Mouse (Mus musculus) neutrophil, adult 65 days (primary cell): ENCODE data around the gene Tnfrsf12a. TPM values are rescaled to one million over a fixed set of nuclear protein-coding genes. Genes with fewer than 3 reads are reported as not detected.

ENCODE experiments used
- total RNA-seq: library from RNA; stranded (reverse); gene quantifications from 2 replicates; pipeline ENCODE4 v1.2.4, GENCODE M21; 2023

Gene Tnfrsf12a
- total RNA-seq: 12.7 and 14.8 TPM in 2 replicates

DNA sequence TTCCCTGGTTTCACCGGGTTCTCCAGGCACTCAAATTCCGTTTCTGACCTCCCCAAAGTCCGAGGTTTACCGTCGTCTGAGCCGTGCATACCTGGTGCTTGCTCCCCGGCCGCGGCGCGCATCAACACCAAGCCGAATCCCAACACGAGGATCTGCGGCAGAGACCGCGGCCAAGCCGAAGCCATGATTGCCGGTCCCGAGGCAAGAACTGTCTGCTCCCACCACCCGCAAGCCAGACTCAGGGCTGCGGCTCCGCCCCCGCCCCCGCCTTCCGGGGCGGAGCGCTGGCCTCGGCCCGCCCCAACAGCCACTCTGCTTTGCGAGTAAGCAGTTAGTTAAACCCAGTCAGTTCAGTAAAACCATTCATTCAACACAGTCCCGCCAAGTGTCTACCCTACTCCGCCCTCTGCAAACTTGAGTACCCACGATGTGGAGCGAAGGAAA lies at the start of gene Tnfrsf12a:
Gene Tnfrsf12a, minus strand, starts transcription at position 233 of the 444 bp plus-strand sequence.

DNA sequence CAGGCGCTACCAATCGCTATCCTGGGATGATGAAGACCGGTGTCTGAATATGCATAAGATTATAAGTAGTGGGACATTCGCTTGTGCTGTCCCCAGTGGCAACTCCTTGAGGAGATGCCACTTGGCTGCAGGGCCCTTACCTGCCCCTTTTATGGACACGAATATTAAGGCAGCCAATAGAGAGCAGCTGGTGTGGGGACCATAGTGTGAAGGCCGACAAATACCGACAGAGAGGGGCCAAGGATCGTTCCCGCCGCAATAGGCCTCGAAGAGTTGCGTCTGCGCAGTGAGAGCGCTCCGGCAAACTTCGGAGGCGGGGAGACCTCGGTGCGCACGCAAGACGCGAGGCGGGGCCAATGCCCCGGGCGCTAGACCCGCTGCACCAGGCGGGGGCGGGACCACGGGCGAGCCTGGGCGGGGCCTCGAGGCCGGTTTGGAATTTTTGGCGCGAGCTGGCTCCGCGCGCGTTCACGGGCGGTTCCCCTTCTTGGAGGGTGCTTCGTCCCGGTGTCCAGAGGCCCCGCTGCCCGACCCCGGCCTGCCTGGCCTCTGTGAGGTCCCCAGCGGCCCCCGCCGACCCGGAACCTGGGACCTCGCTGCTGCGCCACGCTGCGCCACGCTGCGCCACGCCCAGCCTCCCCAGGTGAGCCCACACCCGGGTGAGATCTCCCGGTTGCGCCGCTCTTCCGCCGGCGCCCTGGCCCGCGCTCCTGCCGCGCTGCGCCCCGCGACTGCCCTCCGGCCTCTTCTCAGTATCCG lies 48.9 kb upstream of the Tnfrsf12a start, which contains the start of gene Pkmyt1:
Gene Pkmyt1, plus strand, starts transcription at position 338 of the 759 bp plus-strand sequence.

DNA sequence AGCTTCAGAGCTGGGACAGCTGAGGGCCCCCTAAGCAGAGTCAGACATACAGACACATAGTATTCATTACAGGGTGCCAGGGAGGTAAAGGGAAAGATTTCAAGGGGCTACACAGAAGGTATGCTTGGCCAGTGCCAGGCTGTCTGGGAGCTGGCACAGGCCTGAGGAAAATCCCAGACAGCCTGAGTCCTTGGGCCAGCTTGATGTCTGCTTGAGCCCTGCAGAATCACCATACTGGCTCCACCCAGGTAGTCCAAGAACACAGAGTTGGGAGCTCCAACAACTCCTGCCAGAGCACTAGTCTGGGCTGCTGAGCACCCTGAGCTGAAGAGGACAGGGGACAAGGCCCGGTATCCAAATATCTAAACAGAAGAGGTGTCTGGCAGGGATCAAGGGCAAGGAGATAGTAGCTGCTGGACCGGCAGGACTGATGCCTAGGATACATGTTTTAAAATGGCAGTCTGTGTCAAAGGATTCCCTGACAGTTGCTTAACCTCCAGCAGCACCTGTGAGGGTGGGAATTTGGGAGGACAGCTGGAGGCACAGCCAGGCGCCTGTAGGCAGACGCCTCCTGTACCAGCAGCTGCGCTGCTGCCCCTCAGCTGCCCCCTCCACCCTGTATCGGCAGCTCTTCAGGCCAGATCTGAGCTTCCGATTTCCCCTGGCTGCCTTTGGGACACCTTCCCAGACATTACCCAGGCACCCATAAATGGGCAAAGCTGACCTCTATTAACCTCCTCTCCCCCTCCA lies 45.3 kb upstream of the Tnfrsf12a start, which contains the start of gene 1520401A03Rik:
Gene 1520401A03Rik, minus strand, starts transcription at position 408 of the 750 bp plus-strand sequence.

DNA sequence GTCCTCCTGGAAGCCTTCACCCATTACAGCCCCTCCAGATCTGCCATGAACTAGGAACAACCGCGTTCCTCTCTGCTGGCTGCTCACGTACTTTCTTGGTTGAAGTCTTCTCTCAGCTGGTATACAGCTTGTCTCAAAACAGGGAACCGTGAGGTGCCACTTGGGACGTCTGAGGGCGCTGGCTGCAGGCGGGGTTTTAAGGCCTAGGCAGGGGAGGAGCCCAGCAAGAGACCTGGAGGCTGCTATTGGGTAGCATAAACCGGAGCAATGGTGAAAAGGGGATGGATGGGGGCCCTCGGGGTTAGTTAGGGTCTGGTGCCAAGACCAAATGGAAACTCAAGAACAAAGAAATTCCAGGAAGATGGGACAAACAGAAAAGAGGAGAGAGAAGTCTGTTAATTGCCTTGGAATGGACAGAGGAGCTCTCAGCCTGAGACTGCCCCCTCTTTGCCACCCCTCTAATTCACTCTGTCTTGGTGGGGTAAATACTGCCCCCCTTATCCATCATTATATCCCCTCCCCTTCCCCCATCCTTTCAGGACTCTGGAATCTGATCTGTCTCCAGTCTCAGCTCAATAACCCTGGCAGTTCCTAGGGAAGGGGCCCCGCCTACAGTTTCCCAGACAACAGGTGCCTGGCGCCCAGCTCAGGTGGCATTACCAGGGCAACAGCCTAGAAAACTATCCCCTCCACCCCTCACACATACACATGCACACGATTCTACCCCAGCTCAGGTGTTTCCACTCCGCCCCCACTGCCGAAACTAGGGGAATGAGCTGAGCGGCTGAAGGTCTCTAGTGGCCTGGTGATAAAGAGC lies 6.8 kb upstream of the Tnfrsf12a start, which contains the start of gene Cldn9:
Gene Cldn9, minus strand, starts transcription at position 171 of the 817 bp plus-strand sequence.

DNA sequence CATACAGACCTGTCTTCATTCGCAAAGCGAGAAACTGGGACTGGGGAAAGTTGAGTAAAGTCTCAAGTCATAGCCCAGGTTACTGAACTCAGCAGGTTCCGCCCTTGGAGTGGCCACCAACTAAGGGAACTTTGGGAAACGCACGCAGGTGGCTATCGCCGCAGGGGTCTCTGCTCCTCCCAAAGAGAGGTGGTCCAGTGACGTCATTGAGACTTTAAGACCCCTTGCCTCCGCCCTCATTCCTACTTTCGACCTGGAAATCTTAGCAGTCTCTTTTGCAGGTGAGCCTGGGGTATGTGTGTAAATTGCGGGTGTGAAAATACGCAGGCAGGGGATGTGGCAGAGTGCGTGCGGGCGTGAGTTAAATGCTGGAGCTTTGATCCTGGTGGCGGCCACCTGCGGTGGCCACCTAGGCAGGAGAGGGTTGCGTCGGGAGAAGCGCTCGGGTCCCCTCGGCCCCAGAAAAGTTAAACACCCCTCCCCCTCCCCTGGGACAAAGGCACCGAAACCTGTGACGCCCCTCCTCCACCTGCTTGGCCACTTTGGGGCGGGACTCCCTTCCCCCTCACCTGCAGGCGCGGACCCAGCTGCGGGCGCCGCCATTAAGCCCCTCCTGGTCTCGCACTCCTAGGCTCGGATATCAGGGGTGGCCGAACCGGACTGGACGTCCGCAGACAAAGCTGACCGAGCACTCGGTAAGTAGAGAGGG lies 2.0 kb upstream of the Tnfrsf12a start, which contains the start of gene Cldn6:
Gene Cldn6, plus strand, starts transcription at position 123 of the 709 bp plus-strand sequence.

DNA sequence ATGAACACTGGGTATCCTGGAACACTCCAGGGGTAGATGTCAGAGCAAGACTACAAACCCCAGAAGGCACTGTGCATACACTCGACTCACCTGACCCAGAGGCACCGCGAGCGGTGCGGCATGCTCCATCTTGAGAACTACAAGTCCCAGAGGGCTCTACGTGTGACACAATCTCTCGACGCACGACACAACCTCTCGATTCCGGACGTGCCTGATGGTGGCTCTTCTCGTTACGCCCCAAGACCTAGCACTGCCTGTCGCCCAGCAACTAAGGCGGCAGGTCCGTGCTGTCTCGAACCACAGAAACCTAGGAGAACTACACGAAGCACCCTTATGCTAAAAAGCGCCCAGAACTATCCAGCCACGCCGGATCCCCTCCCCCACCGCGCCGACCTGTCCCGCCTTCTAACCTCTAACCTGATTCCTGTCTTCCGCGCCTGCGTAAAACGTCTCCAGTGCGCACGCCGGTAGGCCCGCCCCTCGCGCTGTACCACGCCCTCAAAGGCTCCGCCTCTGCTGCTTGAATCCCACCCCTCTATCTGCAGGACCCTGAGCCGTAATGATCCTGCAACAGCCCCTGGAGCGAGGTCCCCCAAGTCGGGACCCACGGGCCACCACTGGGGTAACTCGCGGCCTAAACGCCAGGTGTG lies 3.7 kb downstream of the Tnfrsf12a start, which contains the start of the genes Hcfc1r1 and Thoc6:
Gene Hcfc1r1, plus strand, starts transcription at position 173 of the 650 bp plus-strand sequence.
Gene Thoc6, minus strand, starts transcription at position 459 of the 650 bp plus-strand sequence.

DNA sequence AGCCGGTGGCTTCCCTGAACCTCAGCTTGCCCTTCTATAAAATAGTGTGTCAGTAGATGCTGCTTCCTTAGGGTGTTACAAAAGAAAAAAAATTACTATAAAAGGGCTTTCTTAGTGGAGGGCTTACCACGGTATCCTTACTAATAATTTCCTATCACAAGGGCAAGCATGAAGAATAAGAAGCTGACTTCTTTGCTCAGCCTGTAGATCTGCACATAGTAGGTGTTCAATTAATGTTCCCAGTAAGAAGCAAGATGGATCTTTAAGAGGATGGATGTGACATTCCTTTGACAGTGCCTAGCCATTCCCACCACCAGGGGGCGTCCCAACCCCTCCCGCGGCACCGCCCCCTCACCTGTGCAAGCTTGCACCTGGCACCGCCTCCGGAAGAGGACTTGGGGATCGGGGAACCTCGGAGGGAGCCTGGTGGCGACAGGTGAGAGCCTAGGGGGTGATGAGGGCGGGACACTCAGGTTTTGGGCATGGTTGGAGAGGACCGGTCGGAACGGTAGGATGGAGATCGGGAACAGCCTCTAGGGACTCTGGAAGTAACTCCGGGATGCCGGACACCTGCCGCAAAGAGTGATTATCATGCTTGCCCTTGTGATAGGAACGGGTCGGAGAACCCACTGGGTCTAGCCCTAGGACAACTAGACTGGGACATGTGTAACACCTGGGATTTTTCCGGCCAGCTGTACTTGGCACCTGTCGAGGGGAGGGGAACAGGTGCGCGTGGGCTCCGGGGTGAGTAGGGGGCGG lies 17.0 kb downstream of the Tnfrsf12a start, which contains the start of gene Bicdl2:
Gene Bicdl2, plus strand, starts transcription at position 390 of the 759 bp plus-strand sequence.

DNA sequence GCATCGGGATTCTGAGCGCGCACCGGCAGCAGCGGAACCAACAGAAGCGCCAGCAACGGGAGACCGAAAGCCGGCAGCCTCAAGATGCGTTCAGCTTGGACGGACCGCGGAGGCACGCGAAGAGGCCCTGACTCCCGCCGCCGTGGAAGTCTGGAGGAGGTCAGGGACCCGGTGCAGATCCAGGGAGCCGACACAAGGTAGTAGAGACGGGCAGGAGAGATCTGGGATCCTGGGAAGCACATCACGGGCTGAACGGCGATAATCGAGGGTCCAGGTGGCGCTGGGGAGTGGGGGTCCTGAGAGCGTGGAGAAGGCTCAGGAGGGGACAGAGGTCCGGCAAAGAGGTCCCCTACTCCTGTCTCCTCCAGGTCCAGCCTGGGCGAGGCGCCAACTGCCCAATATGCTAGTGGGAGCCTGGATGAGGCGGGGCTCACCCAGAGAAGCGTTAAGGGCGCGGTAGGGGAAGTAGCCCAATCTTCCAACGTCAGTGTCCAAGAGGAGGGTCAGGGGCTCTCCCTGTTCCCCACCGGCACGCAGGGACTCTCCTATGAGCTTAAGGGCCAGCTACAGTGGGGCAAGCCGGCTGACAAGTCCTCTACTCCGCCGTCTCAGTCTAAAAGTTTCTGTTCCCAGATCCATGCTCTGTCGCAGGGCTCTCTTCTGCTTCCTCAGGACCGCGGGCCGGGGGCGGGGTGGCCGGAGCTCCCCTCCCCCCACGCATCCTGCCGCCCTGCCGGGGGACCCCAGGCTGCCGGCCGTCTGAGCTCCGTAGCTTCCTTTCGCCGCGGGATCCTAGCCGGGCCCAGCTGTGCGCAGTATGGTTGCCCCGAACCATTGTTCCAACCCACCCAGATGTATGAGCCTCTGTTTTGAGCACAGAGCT lies 32.4 kb downstream of the Tnfrsf12a start, which contains the start of gene Mmp25:
Gene Mmp25, minus strand, starts transcription at position 665 of the 883 bp plus-strand sequence.

Other genes with a start within 250 kb of the Tnfrsf12a start
- gene Vmn2r117, start 197.8 kb downstream of the Tnfrsf12a start, total RNA-seq: not detected in 2 replicates
- 1.4 and 2.5 TPM in 2 replicates for gene Zfp213, start 113.2 kb downstream of the Tnfrsf12a start, total RNA-seq
- not detected in 2 replicates for gene Zfp13, start 78.0 kb downstream of the Tnfrsf12a start, total RNA-seq
- gene Zscan10, start 76.6 kb downstream of the Tnfrsf12a start, total RNA-seq: 0.27 TPM in 1 of 2 replicates, not detected in the other
- 177 and 198 TPM in 2 replicates for gene Mmp25, start 32.2 kb downstream of the Tnfrsf12a start, total RNA-seq
- gene Bicdl2, start 17.0 kb downstream of the Tnfrsf12a start, total RNA-seq: 2.2 and 2.5 TPM in 2 replicates
- gene Hcfc1r1, start 3.9 kb downstream of the Tnfrsf12a start, total RNA-seq: 50.8 and 57.7 TPM in 2 replicates
- 14.7 and 18.6 TPM in 2 replicates for gene Thoc6, start 3.6 kb downstream of the Tnfrsf12a start, total RNA-seq
- gene Cldn6, start 1.8 kb upstream of the Tnfrsf12a start, total RNA-seq: not detected in 2 replicates
- gene Cldn9, start 6.6 kb upstream of the Tnfrsf12a start, total RNA-seq: not detected in 2 replicates
- gene 1520401A03Rik, start 45.3 kb upstream of the Tnfrsf12a start, total RNA-seq: 0.28 TPM in 1 of 2 replicates, not detected in the other
- gene Pkmyt1, start 48.9 kb upstream of the Tnfrsf12a start, total RNA-seq: 39.1 and 51.5 TPM in 2 replicates
- gene Paqr4, start 63.4 kb upstream of the Tnfrsf12a start, total RNA-seq: 2.1 and 2.5 TPM in 2 replicates
- gene Kremen2, start 68.4 kb upstream of the Tnfrsf12a start, total RNA-seq: not detected in 2 replicates
- gene Flywch1, start 94.1 kb upstream of the Tnfrsf12a start, total RNA-seq: 6.7 and 7.9 TPM in 2 replicates
- not detected in 2 replicates for gene Flywch2, start 108.6 kb upstream of the Tnfrsf12a start, total RNA-seq
- 630 and 877 TPM in 2 replicates for gene Srrm2, start 113.1 kb upstream of the Tnfrsf12a start, total RNA-seq
- gene Elob, start 151.7 kb upstream of the Tnfrsf12a start, total RNA-seq: 121 and 182 TPM in 2 replicates
- gene Prss33, start 158.6 kb upstream of the Tnfrsf12a start, total RNA-seq: not detected in 2 replicates
- gene Prss32, start 166.4 kb upstream of the Tnfrsf12a start, total RNA-seq: not detected in 2 replicates
- not detected in 2 replicates for gene Prss41, start 166.7 kb upstream of the Tnfrsf12a start, total RNA-seq
- gene Prss21, start 190.6 kb upstream of the Tnfrsf12a start, total RNA-seq: not detected in 2 replicates
- not detected in 2 replicates for gene Dcpp1, start 203.4 kb upstream of the Tnfrsf12a start, total RNA-seq
- gene Dcpp2, start 203.4 kb upstream of the Tnfrsf12a start, total RNA-seq: not detected in 2 replicates
- not detected in 2 replicates for gene Dcpp3, start 240.0 kb upstream of the Tnfrsf12a start, total RNA-seq